Mouse (Mus musculus) midbrain, embryonic 12.5 days (tissue): ENCODE results near the gene Ank2. TPM values are rescaled to one million over a fixed set of nuclear protein-coding genes. Genes with fewer than 3 reads are reported as not detected.

ENCODE experiments used
- ATAC-seq: fragments of 200-750 bp; cut with Nextera tagmentation; 2 replicates; pipeline ENCODE4 v1.8.0; 2017; ENCODE audit warnings: low read depth, moderate TSS enrichment, moderate library complexity; ENCODE audit not compliant: low FRiP score
- H3K27ac ChIP-seq: fragments of 300-500 bp; sonication (generic); replicated peaks from 2 replicates; pipeline ENCODE4 v1.5.1; 2016; ENCODE audit warnings: mild to moderate bottlenecking
- H3K27me3 ChIP-seq: fragments of 300-500 bp; sonication (generic); 2 replicates; pipeline ENCODE4 v1.6.1; 2016; ENCODE audit warnings: mild to moderate bottlenecking
- H3K36me3 ChIP-seq: fragments of 300-500 bp; sonication (generic); 2 replicates; pipeline ENCODE4 v1.6.1; 2016
- H3K4me1 ChIP-seq: fragments of 300-500 bp; sonication (generic); 2 replicates; pipeline ENCODE4 v1.6.1; 2016
- H3K4me2 ChIP-seq: fragments of 300-500 bp; sonication (generic); replicated peaks from 2 replicates; pipeline ENCODE4 v1.6.1; 2016; ENCODE audit warnings: mild to moderate bottlenecking, moderate library complexity
- H3K4me3 ChIP-seq: fragments of 300-500 bp; sonication (generic); 2 replicates; pipeline ENCODE4 v1.5.1; 2016; ENCODE audit warnings: mild to moderate bottlenecking
- H3K9ac ChIP-seq: fragments of 300-500 bp; sonication (generic); replicated peaks from 2 replicates; pipeline ENCODE4 v1.6.1; 2016; ENCODE audit warnings: mild to moderate bottlenecking, moderate library complexity
- H3K9me3 ChIP-seq: fragments of 300-500 bp; sonication (generic); 2 replicates; pipeline ENCODE4 v1.6.1; 2016; ENCODE audit warnings: mild to moderate bottlenecking
- WGBS: fragments of 180-500 bp; shearing (Covaris S2); methylation state at CpG from one replicate; pipeline ENCODE4 v1.1.7; 2016; 5-methylcytosine and 5-hydroxymethylcytosine counted together
- polyA plus RNA-seq: library from polyadenylated mRNA; unstranded; fragments of >200 nt; fragmentation: Nextera tagmentation; extraction: Ambion mirVana; gene quantifications from 2 replicates; pipeline ENCODE4 v1.2.1, GENCODE M21; 2016

Ank2 gene
- polyA plus RNA-seq, 1 experiment from 2014 or later: 141 TPM

DNA sequence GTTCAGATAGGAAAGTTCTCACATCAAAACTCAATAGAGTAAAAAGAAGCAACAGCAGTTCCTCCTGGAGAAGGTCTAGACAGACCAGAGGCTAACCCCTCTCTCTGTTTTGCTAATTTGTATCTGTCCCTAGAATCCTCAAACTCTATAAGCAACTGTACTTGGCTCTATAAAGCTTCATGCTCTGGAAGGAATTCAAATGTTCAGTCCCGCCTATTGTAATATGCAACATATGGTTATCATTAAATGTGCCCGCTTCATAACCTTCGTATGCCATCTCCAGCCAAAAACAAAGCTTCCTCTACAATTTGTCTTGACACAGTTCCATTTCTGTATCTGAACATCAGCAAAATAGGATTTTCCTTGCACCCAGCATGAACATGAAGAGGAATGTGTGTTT is 389.7 kb downstream of the Ank2 start:
- no peak overlapping the region for H3K27ac ChIP-seq
- 82% methylated on average over 3 of the region's 3 CpGs for WGBS
- no peak for ATAC-seq

DNA sequence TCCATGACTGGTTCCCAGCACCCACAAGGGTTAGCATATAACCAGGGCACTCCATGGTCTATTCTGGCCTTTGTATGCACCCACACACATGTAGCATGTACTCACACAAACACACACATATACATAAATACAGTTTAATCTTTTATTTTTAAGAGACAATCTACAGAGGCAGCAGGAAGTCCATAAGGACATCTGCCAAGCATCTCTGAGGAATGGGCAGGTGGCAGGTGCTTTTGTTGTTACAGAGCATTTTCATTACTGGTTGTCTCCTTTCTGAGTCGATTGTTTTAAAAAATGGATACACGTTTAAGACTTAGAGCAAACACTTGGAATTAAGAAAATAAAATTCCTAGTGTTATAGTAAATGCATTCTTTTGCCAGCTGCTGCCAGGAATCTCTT is 390.7 kb downstream of the Ank2 start:
- Histone ChIP-seq H3K27ac (no peak overlapping the region), H3K4me1 (no peaks in the 10 kb centered on the region), H3K4me2 (no peak overlapping the region), H3K36me3 (no peaks in the 10 kb centered on the region), H3K4me3 (no peak overlapping the region), H3K27me3 (no peaks in the 10 kb centered on the region), H3K9me3 (0 out of 2 replicates have a peak, but pooled peaks cover 5% of the 10 kb centered on the region), H3K9ac (no peak overlapping the region)
- 81% methylated on average over 2 of the region's 2 CpGs for WGBS
- ATAC-seq: no peak

More for the DNA sequence above, 389.7 kb downstream of the Ank2 start:
- Histone ChIP-seq H3K4me3 (no peak overlapping the region), H3K9ac (no peak overlapping the region), H3K4me1 (no peaks in the 10 kb centered on the region), H3K4me2 (no peak overlapping the region), H3K36me3 (no peaks in the 10 kb centered on the region), H3K9me3 (0 out of 2 replicates have a peak, but pooled peaks cover 5% of the 10 kb centered on the region), H3K27me3 (no peaks in the 10 kb centered on the region)

DNA sequence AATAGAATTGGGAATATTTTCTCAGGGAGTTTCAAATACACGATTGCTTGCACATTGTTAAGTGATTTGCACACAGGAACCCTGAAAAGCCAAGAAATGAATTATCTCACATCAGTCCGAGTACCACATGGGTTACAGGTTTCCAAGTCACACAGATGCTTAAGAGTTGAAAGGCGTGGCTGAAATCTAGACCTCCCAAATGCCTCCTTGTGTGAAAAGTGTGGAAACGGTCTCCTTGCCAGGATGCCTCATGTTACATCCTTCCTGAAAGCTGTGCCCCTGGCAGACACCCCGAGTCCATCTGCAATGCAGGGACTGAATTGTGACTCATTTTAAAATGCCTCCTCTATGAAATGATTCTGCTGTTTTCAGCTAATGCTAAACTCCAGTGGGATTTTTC is 391.9 kb downstream of the Ank2 start:
- no peak overlapping the region for H3K27ac ChIP-seq
- H3K4me3 ChIP-seq: no peak overlapping the region
- no peak for ATAC-seq
- no peaks in the 10 kb centered on the region for H3K4me1 ChIP-seq
- 75% methylated on average over 5 of the region's 5 CpGs for WGBS
- no peaks in the 10 kb centered on the region for H3K27me3 ChIP-seq
- H3K4me2 ChIP-seq: no peak overlapping the region
- H3K9ac ChIP-seq: no peak overlapping the region
- H3K9me3 ChIP-seq: 0 out of 2 replicates have a peak, but pooled peaks cover 5% of the 10 kb centered on the region
- H3K36me3 ChIP-seq: no peaks in the 10 kb centered on the region

GRCm38 (mm10) chr3:127101326-127101725 is 397.8 kb downstream of the Ank2 start:
- 100% methylated on average over 1 of the region's 1 CpGs for WGBS
- Histone ChIP-seq H3K4me1 (no peaks in the 10 kb centered on the region), H3K27me3 (no peaks in the 10 kb centered on the region), H3K9ac (no peak overlapping the region), H3K4me2 (no peak overlapping the region), H3K4me3 (no peak overlapping the region), H3K27ac (no peak overlapping the region), H3K9me3 (0 out of 2 replicates have a peak, but pooled peaks cover 5% of the 10 kb centered on the region), H3K36me3 (no peaks in the 10 kb centered on the region)
- no peak for ATAC-seq

DNA sequence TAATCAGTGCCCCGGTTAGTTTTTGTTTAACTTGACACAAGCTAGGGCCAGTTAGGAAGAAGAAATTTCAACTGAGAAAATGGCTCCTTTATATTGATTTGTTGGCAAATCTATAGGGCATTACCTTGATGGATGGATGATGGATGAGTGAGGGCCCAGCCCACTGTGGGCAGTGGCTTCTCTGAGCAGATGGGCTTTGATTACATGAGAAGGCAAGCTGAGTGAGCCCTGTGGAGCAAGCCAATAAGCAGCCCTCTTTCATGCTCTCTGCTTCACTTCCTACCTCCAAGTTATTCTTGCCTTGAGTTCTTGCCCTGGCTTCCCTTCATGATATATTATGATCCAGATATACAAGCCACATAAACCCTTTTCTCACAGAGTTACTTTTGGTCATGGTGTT is 401.4 kb downstream of the Ank2 start:
- Histone ChIP-seq H3K36me3 (no peaks in the 10 kb centered on the region), H3K9ac (no peak overlapping the region), H3K4me1 (no peaks in the 10 kb centered on the region), H3K4me2 (no peak overlapping the region), H3K27me3 (no peaks in the 10 kb centered on the region), H3K27ac (no peak overlapping the region), H3K4me3 (no peak overlapping the region), H3K9me3 (no peaks in the 10 kb centered on the region)
- WGBS: 92% methylated on average over 1 of the region's 1 CpGs
- no peak for ATAC-seq

GRCm38 (mm10) chr3:127097106-127097505 is 402.0 kb downstream of the Ank2 start:
- H3K4me2 ChIP-seq: no peak overlapping the region
- 86% methylated on average over 1 of the region's 1 CpGs for WGBS
- H3K4me1 ChIP-seq: no peaks in the 10 kb centered on the region
- H3K36me3 ChIP-seq: no peaks in the 10 kb centered on the region
- no peak overlapping the region for H3K4me3 ChIP-seq
- no peaks in the 10 kb centered on the region for H3K27me3 ChIP-seq
- no peak for ATAC-seq
- H3K27ac ChIP-seq: no peak overlapping the region
- no peak overlapping the region for H3K9ac ChIP-seq
- no peaks in the 10 kb centered on the region for H3K9me3 ChIP-seq

- Histone ChIP-seq H3K27ac (no peak overlapping the region), H3K9ac (no peak overlapping the region), H3K4me2 (no peak overlapping the region), H3K36me3 (no peaks in the 10 kb centered on the region), H3K27me3 (no peaks in the 10 kb centered on the region), H3K9me3 (no peaks in the 10 kb centered on the region), H3K4me1 (no peaks in the 10 kb centered on the region), H3K4me3 (no peak overlapping the region)
- 85% methylated on average over 4 of the region's 4 CpGs for WGBS
- ATAC-seq: no peak
These were observed 405.5 kb downstream of the Ank2 start for GRCm38 (mm10) chr3:127093631-127094030.

DNA sequence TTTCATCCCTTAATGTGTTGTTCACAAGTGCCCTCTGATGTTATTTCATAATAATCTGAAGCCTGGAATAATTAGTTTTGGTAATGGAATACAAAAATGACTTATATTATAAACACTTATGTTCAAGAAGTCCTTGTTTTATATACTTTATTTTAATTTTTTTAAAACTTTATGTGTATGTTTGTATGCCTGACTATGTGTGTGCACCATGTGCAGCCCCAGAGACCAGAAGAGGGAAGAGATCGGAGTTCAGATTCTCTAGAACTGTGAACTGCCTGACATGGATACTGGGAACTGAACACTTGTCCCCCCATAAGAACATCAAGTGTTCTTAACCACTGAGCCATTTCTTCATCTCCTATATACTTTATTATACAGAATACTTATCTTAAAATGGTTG is 411.6 kb downstream of the Ank2 start:
- no peaks in the 10 kb centered on the region for H3K27me3 ChIP-seq
- no peak overlapping the region for H3K4me3 ChIP-seq
- no peak overlapping the region for H3K9ac ChIP-seq
- no peaks in the 10 kb centered on the region for H3K36me3 ChIP-seq
- 83% methylated on average over 1 of the region's 1 CpGs for WGBS
- H3K4me2 ChIP-seq: no peak overlapping the region
- ATAC-seq: no peak
- H3K27ac ChIP-seq: no peak overlapping the region
- H3K4me1 ChIP-seq: peaks cover 13% of the 10 kb centered on the region
- H3K9me3 ChIP-seq: no peaks in the 10 kb centered on the region

GRCm38 (mm10) chr3:127086834-127087506 is 412.2 kb downstream of the Ank2 start:
- Histone ChIP-seq H3K4me3 (no peak overlapping the region), H3K4me2 (no peak overlapping the region), H3K9ac (no peak overlapping the region), H3K27ac (peak overlapping the region; percentile 46; the same call in 1 of the 2 replicates), H3K27me3 (no peaks in the 10 kb centered on the region), H3K9me3 (no peaks in the 10 kb centered on the region), H3K4me1 (peaks cover 15% of the 10 kb centered on the region), H3K36me3 (no peaks in the 10 kb centered on the region)
- 35% methylated on average over 3 of the region's 3 CpGs for WGBS
- peak; percentile 87 for ATAC-seq

DNA sequence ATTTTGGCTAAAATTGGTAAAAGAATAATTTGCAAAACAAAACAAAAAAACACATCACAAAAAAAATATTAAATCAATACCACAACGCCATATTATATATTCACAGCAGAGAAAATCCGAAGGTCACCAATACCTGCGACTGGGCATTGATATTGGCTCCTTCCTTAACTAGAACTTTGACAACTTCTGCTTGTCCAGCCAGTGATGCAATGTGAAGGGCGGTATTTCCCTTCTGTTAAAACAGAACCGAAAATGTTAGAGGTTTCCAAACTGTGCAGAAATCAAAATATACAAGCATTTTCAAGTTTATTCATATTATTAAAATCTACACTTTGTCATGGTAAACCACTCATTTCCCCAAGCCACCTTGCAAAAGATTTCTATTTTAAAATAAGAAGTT is 421.8 kb downstream of the Ank2 start:
- Histone ChIP-seq H3K27ac (no peak overlapping the region), H3K4me2 (no peak overlapping the region)
- ATAC-seq: no peak

GRCm38 (mm10) chr3:127075531-127076280 is 423.4 kb downstream of the Ank2 start:
- H3K9ac ChIP-seq: no peak overlapping the region
- WGBS: 70% methylated on average over 8 of the region's 8 CpGs
- no peaks in the 10 kb centered on the region for H3K36me3 ChIP-seq
- no peaks in the 10 kb centered on the region for H3K27me3 ChIP-seq
- no peak overlapping the region for H3K4me3 ChIP-seq
- H3K4me1 ChIP-seq: peaks cover 7% of the 10 kb centered on the region; the same call in 1 of the 2 replicates
- H3K9me3 ChIP-seq: no peaks in the 10 kb centered on the region
- ATAC-seq: no peak
- H3K4me2 ChIP-seq: no peak overlapping the region
- H3K27ac ChIP-seq: no peak overlapping the region

More for the DNA sequence above, 421.8 kb downstream of the Ank2 start:
- Histone ChIP-seq H3K9ac (no peak overlapping the region), H3K4me3 (no peak overlapping the region), H3K4me1 (peaks cover 7% of the 10 kb centered on the region; the same call in 1 of the 2 replicates), H3K9me3 (no peaks in the 10 kb centered on the region), H3K27me3 (no peaks in the 10 kb centered on the region), H3K36me3 (no peaks in the 10 kb centered on the region)
- WGBS: 95% methylated on average over 5 of the region's 5 CpGs

DNA sequence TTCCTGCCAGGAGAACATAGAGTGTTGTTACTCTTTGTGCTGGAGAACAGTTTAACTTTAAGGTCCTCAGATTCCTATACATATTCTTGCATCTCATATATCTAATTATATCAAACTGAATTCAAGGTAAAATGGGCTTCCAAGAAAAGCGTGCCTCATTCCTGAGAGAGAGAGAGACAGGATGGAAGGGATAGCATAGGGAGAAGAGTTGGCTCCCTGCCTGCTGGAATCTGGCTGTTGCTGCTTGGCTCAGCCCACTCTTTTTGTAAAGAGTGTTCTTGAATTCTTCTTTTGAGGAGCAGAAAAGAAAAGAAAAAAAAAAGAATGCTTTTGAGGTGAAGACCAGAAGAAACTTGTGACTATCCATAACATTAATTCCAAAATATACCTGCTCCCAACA is 427.7 kb downstream of the Ank2 start:
- Histone ChIP-seq H3K36me3 (no peaks in the 10 kb centered on the region), H3K9me3 (no peaks in the 10 kb centered on the region), H3K4me3 (no peak overlapping the region), H3K27ac (no peak overlapping the region), H3K9ac (no peak overlapping the region), H3K4me1 (peaks cover 7% of the 10 kb centered on the region; the same call in 1 of the 2 replicates), H3K4me2 (no peak overlapping the region), H3K27me3 (no peaks in the 10 kb centered on the region)
- ATAC-seq: no peak
- 86% methylated on average over 1 of the region's 1 CpGs for WGBS
